Comparison of ENCODE assay signal across 10 mouse cellular contexts in genomic region chr9:65156604-65157003, GRCm38 (mm10). TPM values are rescaled to one million over a fixed set of nuclear protein-coding genes. Genes with fewer than 3 reads are reported as not detected.
A peak's percentile ranks its signal among the peaks of the same experiment; 100 is the strongest.
DNase-seq lines count a peak whose midpoint lies in the region; ATAC-seq and TF ChIP-seq lines count a peak whose summit lies in the region.
"Had no signal": no experiment of that assay in that cellular context is flagged by ENCODE, and none has a peak within 500 bp of the region (broad histone marks: within the 10 kb centered on the region; RNA-seq: fewer than 3 reads in every experiment).

No protein-coding gene starts in this region.

- H3K9ac ChIP-seq in heart, embryonic 11.5 days (ENCODE audit: low read depth, low read length): no peak overlapping the region
- peak overlapping the region; percentile 47 for H3K9ac ChIP-seq in forebrain, embryonic 12.5 days
- peak overlapping the region; percentile 40 for H3K9ac ChIP-seq in midbrain, embryonic 11.5 days (ENCODE audit: low read length)

- no peak overlapping the region for H3K4me3 ChIP-seq in heart, embryonic 11.5 days (ENCODE audit: low read depth, low read length)
- peak overlapping the region; percentile 52 for H3K4me3 ChIP-seq in E14TG2a.4 (replicated peaks; ENCODE audit: low read length)
- no peak overlapping the region for H3K4me3 ChIP-seq in forebrain, embryonic 12.5 days (replicated peaks)
- H3K4me3 ChIP-seq in midbrain, embryonic 11.5 days (ENCODE audit: low read depth, low read length): 0 out of 2 replicates have a peak overlapping the region, but pooled peaks have one; percentile 3

- 3% methylated on average over 8 of the region's 8 CpGs for WGBS in heart, embryonic 11.5 days (ENCODE audit: insufficient replicate concordance)
- WGBS in forebrain, embryonic 12.5 days: 6% methylated on average over 8 of the region's 8 CpGs
- WGBS in midbrain, embryonic 11.5 days: 5% methylated on average over 8 of the region's 8 CpGs

- H3K4me2 ChIP-seq in heart, embryonic 11.5 days: peak overlapping the region; percentile 30
- H3K4me2 ChIP-seq in forebrain, embryonic 12.5 days: peak overlapping the region; percentile 27
- peak overlapping the region; percentile 21; the same call in 1 of the 2 replicates for H3K4me2 ChIP-seq in midbrain, embryonic 11.5 days

- no peak for DNase-seq in heart, adult 18-20 months
- peak; percentile 91 for DNase-seq in midbrain, embryonic 11.5 days (ENCODE audit: low spot score, missing footprints)
- DNase-seq in frontal cortex, postnatal 14 days (ENCODE audit: low spot score in 2 of 2): no peak
- DNase-seq in liver: no peak
- DNase-seq in urinary bladder, postnatal 36 days (ENCODE audit: low spot score in 2 of 2): no peak
- DNase-seq: kidney, adult 9 months had no signal

- peak overlapping the region; percentile 36 for H3K27ac ChIP-seq in heart, embryonic 11.5 days (ENCODE audit: low read depth, low read length)
- H3K27ac ChIP-seq in forebrain, embryonic 12.5 days: peak overlapping the region; percentile 81
- peak overlapping the region; percentile 78 for H3K27ac ChIP-seq in midbrain, embryonic 11.5 days (ENCODE audit: low read depth, low read length)

- no peaks in the 10 kb centered on the region for H3K9me3 ChIP-seq in heart, embryonic 11.5 days (replicated peaks; ENCODE audit: control insufficient read depth, low read length)
- no peaks in the 10 kb centered on the region for H3K9me3 ChIP-seq in E14TG2a.4 (ENCODE audit: low read length)
- H3K9me3 ChIP-seq in forebrain, embryonic 12.5 days: no peaks in the 10 kb centered on the region
- H3K9me3 ChIP-seq in midbrain, embryonic 11.5 days (ENCODE audit: control insufficient read depth, low read length): no peaks in the 10 kb centered on the region

- no peak for TF ChIP-seq CTCF in E14TG2a.4 (conservative IDR thresholded peaks at IDR 0.05; ENCODE audit: low read length)

- no peaks in the 10 kb centered on the region for H3K36me3 ChIP-seq in heart, embryonic 11.5 days (ENCODE audit: control insufficient read depth, insufficient read depth, low read length)
- no peaks in the 10 kb centered on the region for H3K36me3 ChIP-seq in E14TG2a.4 (ENCODE audit: insufficient read depth, low read length)
- H3K36me3 ChIP-seq in forebrain, embryonic 12.5 days (replicated peaks): peaks cover 29% of the 10 kb centered on the region
- H3K36me3 ChIP-seq in midbrain, embryonic 11.5 days (ENCODE audit: control insufficient read depth, insufficient read depth, low read length): peaks cover 11% of the 10 kb centered on the region

- ATAC-seq in heart, embryonic 11.5 days (replicated peaks; ENCODE audit: insufficient number of reproducible peaks, low FRiP score, low TSS enrichment): no peak
- peak; percentile 16 for ATAC-seq in forebrain, embryonic 12.5 days (ENCODE audit: low FRiP score)
- no peak; the same call in 1 of the 2 replicates for ATAC-seq in midbrain, embryonic 11.5 days (ENCODE audit: low FRiP score)

- H3K4me1 ChIP-seq in heart, embryonic 11.5 days (ENCODE audit: control insufficient read depth, insufficient read depth, low read length): peaks cover 44% of the 10 kb centered on the region
- peaks cover 89% of the 10 kb centered on the region for H3K4me1 ChIP-seq in E14TG2a.4 (replicated peaks; ENCODE audit: low read depth, low read length)
- peaks cover 97% of the 10 kb centered on the region for H3K4me1 ChIP-seq in forebrain, embryonic 12.5 days
- peaks cover 91% of the 10 kb centered on the region for H3K4me1 ChIP-seq in midbrain, embryonic 11.5 days (ENCODE audit: control insufficient read depth, insufficient read depth, low read length)

- peaks cover 3% of the 10 kb centered on the region for H3K27me3 ChIP-seq in heart, embryonic 11.5 days (ENCODE audit: control insufficient read depth, insufficient read depth, low read length)
- peaks cover 69% of the 10 kb centered on the region for H3K27me3 ChIP-seq in E14TG2a.4 (ENCODE audit: insufficient read depth, low read length)
- H3K27me3 ChIP-seq in forebrain, embryonic 12.5 days: no peaks in the 10 kb centered on the region
- H3K27me3 ChIP-seq in midbrain, embryonic 11.5 days (ENCODE audit: control insufficient read depth, insufficient read depth, low read length): no peaks in the 10 kb centered on the region

RNA-seq across cellular contexts. Expression of gene Igdcc3, which starts 15.6 kb away (rescaled TPM):
- 6.3 and 6.8 TPM in 2 replicates for polyA plus RNA-seq in heart, embryonic 11.5 days (2014; fragmentation: Nextera tagmentation; extraction: Ambion mirVana)
- under 1 TPM; 0.15 to 0.18 TPM for total RNA-seq in heart, adult 18-20 months (2021)
- polyA plus RNA-seq in forebrain, embryonic 12.5 days (2016; fragmentation: Nextera tagmentation; extraction: Ambion mirVana): 40.0 and 40.8 TPM in 2 replicates
- 115 and 145 TPM in 2 replicates for polyA plus RNA-seq in midbrain, embryonic 11.5 days (2014; fragmentation: Nextera tagmentation; extraction: Ambion mirVana)

RNA-seq across cellular contexts. Expression of gene Parp16, which starts 38.5 kb away (rescaled TPM):
- polyA plus RNA-seq in heart, embryonic 11.5 days (2014; fragmentation: Nextera tagmentation; extraction: Ambion mirVana): 4.6 and 5.0 TPM in 2 replicates
- 1 to 10 TPM; 2.3 to 2.9 TPM for total RNA-seq in heart, adult 18-20 months (2021)
- polyA plus RNA-seq in forebrain, embryonic 12.5 days (2016; fragmentation: Nextera tagmentation; extraction: Ambion mirVana): 5.7 and 5.9 TPM in 2 replicates
- 5.2 and 6.4 TPM in 2 replicates for polyA plus RNA-seq in midbrain, embryonic 11.5 days (2014; fragmentation: Nextera tagmentation; extraction: Ambion mirVana)

RNA-seq across cellular contexts. Expression of gene Igdcc4, which starts 55.3 kb away (rescaled TPM):
- polyA plus RNA-seq in heart, embryonic 11.5 days (2014; fragmentation: Nextera tagmentation; extraction: Ambion mirVana): 11.4 and 11.8 TPM in 2 replicates
- total RNA-seq in heart, adult 18-20 months (2021): 10 to 100 TPM; 12.3 to 13.8 TPM
- 14.1 and 14.4 TPM in 2 replicates for polyA plus RNA-seq in forebrain, embryonic 12.5 days (2016; fragmentation: Nextera tagmentation; extraction: Ambion mirVana)
- polyA plus RNA-seq in midbrain, embryonic 11.5 days (2014; fragmentation: Nextera tagmentation; extraction: Ambion mirVana): 13.0 and 13.3 TPM in 2 replicates
- total RNA-seq: neutrophil, adult 5-6 weeks had no signal

Comparison
In these comparisons a context has a peak if more than half of its experiments do, and no peak if none do; other contexts are left out.
1. H3K4me3 ChIP-seq: peak in E14TG2a.4 (single experiment) and midbrain, embryonic 11.5 days (single experiment); none in heart, embryonic 11.5 days (single experiment) and forebrain, embryonic 12.5 days (single experiment).
2. Peak in every context shown above with its lines, with median percentiles within 50 percentile points of each other: H3K27ac ChIP-seq and H3K4me2 ChIP-seq.